Mouse (Mus musculus) lung, adult 18-20 months (tissue): Measurements from ENCODE around the gene Glra3.
A peak's percentile ranks its signal among the peaks of the same experiment; 100 is the strongest.

Experiments
- DNase-seq, 2 experiments: peaks; one replicate each; pipeline ENCODE4 v3.0.0; 2022; ENCODE audit warnings: mixed read lengths in 2 of 2

Glra3 gene

DNA sequence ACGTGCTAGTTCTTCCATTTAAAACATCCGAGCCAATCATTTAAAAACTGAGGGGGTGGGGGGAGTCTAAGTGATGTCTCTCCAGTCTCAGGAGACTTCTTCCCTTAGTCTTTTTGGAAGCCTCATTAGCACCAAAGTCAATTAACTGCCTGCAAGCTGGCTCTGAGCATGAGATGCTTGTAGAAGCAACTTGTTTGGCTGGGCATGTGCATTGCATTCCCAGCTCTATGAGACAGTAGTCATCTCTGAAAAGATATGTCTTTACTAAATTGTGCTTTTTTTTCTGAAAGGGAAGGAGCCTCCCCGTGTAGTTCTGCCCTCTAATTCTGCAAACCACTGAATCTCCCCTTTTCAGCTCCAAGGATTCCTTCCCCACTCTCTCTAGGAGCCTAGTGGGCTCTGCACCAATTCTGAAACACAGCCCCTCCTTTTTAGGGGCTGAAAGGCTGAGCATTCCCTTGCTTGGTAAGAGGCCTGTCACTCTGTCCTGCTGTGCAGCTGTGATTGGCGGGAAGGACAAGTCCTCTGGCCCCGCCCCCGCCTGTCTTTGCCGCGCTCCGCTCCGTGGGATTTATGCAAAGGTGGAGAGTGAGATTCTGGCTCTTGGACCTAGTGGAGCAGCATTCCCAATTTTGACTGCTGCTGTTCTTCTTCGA is at the start of gene Glra3:
TSS of gene Glra3 (plus strand) at position 591 of the 656 bp plus-strand sequence.
- no peak for DNase-seq

DNA sequence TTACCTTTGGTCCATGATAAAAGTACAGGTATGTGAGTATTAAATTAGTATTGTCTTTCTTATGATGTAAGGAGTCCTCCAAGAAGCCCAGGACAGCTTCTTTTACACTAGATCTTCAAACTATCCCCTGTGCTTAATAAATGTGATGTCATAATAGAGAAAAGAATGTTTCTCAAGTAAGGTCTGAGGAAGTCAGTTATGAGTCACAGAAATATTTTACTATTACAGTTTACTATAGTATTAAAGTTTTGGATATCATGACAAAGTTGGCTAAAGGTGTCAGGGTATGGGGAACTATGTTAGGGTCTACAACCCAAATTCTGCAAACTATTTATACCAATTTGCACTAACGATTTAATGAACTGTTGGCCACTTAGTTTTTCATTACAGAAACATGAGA is 33.4 kb upstream of the Glra3 start, which contains the start of gene Adam29:
TSS of gene Adam29 (minus strand) at position 101 of the 400 bp plus-strand sequence.
- no peak for DNase-seq

DNA sequence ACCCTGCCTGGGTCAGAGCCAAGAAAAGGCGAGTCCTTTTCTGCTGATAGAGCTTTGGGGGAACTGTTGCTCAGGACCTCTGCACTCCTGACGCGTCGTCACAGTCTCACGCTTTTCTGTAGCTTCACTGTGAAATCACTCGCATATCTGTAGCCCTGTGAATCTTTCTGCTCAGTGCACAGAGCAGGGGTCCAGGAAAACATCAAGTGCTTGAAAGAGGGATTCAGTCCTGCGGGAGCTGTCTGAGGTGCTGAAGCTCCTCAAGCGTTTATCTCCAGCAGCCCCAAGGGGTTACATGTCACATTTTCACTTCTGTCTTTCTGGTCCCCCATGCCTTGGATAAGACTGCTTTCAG is 243 bp downstream of the Glra3 start:
- DNase-seq = no peak

DNA sequence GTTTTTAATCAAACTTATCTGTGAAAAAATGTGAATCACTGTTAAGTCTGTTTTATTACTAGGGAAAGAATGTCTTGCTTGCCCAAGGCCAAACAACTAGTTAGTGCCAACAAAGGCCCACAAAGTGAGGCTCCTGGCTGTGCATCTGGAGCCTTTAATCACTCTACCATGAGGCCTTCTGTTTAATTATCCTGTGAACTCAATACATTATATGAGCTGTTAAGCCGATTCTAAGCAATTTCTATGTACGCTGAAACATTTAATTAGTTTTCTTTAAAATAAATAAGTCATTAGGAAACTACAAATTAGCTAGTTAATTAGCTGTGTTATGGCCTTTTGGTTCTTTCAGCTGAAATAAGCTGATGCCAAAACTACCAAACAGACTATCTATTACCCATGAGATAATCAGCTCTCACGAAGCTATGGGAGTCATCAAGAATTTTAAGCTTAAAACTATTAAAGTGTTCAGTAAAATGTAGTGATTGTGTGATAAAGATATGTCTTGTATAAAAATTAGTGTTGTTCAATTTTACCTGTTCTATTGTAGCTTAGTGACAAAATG is 24.6 kb downstream of the Glra3 start:
- no peak for DNase-seq

DNA sequence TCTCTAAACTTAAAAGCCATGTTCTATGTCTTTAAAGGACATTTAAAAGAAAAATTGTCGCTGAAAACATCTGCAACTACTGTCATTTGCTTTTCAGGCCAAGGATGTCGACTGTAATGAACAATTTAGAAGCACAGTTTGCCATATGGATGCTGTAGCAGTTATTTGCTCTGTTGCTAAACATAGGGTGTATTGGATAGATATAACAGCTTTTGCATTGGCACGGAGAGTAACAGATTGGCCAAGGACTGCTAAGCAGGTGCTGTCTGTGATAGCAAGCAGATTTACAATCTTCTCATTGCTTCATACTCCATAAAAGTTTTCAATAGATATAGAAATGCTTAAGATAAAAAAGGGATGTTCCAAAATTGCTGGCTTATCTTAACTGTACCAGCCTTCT is 57.6 kb downstream of the Glra3 start:
- DNase-seq = no peak

DNA sequence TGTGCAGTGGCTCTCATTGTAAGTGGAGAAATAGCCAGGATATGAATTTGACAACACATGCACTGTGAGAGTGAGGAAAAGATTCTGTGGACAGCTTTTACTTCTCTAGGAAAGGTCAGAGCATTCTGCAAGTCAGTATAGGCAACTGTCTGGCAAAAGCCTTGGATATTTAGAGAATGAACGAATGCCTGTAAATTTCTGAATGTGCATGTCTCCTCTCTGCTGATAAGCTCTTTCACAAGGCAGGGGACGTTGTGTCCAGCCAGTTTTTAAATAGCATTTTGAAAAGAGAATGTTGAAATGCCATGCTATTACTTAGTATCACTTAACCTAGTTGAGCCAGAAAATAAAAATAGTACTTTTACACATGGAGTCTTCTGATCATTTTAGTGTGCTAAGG is 114.1 kb downstream of the Glra3 start:
- DNase-seq = no peak

DNA sequence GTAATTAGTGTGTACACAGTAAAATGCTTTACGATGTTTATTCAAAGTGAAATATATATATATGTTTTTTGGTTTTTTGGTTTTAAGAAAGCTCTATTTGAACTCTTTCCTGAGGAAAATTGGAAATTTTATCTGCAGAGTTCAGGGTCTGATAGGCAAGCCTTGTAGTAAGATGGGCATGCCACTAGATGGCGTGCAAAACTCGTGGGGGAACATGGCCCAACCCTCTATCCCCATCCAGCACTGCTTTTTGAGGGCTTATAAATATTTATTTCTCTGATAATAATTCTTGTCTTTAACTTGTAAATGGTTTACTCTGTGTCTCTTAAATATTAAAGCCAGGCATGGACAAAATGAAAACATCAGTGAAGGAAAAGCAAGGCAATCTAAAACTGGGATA is 122.8 kb downstream of the Glra3 start:
- DNase-seq = peak; percentile 15 to 54

DNA sequence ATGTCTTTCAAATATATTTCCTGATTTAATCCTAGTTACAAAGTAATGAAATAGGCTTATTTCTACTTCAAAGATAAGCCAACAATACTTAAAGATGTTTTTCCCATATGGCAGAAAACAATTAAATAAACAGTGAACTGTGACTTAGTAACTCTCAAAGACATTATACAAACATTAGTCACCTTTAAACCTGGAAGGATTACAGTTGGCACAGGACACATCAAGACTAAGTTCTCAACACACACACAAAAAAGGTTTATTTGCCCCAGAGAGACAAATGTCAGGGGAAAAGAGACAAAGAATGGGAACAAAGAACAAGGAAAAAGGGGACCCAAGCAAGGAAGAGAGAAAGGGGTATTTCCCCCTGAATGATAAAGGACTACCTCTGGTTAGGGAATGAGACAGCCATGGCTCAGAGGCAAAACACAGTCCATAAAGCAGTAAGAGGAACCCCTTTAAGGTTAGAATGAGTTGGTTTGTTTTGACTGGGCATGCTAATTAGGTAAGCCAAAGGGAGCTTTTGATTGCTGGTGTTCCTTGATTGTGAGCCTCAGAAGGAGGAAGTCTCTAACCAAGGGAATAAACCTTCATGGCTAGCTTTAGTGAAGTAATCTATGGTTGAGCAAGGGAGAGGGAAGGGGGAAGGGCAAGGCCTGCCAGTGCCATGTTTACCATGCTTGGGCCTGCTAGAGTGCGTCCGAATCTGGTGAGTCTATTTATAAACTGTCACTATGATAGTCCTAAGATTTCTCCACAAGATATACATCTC is 130.4 kb downstream of the Glra3 start:
- peak in 1 of 2 experiments; percentile 6 for DNase-seq

DNA sequence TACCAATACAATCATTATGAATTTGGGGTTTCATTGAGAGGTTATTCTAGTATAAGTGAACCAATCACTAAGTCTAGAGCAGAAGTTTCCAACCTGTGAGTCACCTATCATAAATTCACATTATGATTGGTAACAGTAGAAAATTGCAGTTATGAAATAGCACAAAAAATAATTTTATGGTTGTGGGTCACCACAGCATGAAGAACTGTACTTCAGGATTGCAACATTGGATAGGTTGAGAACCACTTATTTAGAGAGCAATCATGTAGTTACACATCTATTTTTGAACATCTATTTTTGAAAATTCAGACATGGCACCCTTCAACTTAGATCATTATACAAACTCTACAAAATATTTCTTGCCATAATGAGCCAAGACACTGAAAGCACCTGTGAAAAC is 143.4 kb downstream of the Glra3 start:
- DNase-seq = no peak

DNA sequence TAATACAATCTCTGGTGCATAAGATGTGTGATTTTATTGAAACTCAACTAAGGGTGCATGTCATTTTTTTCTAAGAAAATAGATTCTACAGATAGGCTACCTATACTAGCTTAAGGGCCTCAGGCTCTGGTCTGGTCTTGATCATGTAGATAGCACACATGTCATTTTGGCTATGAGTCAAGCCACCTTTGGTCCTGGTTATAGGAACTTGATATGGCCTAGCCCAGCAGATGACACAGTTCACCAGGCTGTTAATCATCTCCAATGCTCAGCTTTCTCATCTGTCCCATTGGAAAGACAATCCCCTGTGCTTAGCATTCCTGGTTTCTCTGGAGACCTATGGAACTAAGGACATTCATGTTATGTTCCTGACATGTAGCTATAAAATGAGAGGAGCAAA is 154.1 kb downstream of the Glra3 start:
- no peak for DNase-seq

DNA sequence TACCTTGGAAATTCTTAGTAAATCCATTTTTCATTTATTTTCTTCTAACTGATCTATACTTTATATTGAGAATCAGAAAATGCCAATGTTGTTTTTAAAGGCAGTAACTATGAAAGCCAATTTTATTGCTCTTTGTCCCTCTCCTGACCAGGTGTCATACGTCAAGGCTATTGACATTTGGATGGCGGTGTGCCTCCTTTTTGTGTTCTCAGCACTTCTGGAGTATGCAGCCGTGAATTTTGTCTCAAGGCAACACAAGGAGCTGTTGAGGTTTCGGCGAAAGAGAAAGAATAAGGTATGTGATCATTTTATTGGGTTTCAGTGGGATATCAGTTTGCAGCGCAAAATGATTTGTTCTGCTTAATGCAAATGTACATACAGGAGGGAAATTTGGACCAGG is 170.0 kb downstream of the Glra3 start:
- DNase-seq = no peak

DNA sequence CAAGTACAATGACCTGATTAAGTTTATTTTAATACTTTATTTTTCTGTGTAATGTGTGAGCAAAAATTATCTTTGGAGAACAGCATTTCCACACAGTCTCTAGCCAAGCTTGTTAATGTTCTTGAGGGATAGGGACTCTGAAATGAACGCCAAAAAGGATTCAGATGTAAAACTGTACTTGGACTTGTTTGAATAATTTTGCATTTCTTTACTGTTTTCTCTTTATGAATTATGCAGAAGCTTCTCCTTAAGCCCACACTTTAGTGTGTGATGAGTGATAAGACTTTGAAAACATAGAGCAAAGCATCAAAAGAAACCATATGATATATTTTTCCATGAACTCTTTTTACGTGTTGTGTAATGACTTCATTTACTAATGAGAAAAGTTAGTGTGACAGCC is 189.1 kb downstream of the Glra3 start:
- DNase-seq = no peak

DNA sequence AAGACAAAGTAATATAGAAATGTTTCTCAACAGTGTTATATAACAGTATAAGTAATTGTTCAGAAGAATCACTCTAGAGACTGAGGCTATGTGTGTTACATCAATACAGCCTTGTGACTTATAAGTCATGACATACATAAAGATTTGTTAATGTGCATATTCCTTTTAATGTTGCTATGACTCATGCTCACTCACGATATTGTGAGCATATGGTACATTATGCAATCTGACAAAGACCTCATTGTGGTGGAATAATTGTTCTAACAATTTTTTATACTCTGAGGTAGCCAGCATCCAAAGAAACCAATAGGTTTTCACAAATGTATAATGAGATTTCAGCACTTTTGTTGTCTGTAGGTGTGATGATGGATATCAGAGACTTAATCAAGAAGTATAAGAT is 210.4 kb downstream of the Glra3 start:
- DNase-seq = no peak

DNA sequence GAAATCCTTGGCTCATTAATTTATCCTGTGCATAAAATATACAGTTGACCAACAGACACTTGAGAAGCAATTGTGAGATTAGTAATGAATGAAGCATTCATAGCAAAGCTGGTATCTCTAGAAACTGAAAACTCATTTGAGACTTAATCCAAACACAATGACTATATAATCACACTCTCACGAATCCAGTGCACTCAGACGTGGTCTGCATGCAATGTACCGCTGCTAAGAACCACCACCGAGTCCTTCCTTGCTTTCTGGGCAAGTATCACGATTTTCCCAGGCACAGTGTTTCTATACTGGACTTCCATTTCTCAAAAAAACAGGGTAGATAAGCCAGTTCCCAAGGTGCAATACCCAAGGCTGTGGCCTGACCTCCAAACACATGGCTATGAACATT is 211.3 kb downstream of the Glra3 start:
- no peak for DNase-seq

DNA sequence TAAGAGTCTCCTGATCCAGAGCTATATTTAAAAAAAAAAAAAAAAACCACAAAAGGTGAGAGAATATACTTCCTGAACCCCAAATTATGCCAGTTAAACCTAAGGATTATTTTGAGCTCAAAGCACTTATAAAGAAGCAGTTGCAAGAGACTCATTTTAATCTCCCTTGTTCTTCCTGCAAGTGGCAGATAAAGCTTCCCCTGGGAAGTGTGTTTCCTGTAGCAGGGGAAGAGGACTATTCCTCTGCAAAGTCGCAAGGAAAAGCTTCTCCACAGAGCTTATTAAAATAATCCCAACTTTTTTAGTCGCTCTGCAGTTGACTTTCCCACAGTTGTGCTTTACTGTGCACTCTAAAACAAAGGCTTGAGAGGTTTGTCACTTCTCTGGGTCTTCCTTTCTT is 218.7 kb downstream of the Glra3 start:
- DNase-seq = no peak
